Mouse (Mus musculus) ES-Bruce4 (cell line): Measurements from ENCODE around the gene Fmn2. TPM values are rescaled to one million over a fixed set of nuclear protein-coding genes. Genes with fewer than 3 reads are reported as not detected.

Experiments
- H3K27ac ChIP-seq: 2 replicates; pipeline ENCODE4 v1.5.1; 2012; ENCODE audit warnings: low read length, inconsistent platforms; ENCODE audit not compliant: insufficient read depth
- H3K27me3 ChIP-seq: 2 replicates; pipeline ENCODE4 v1.6.1; 2012; ENCODE audit warnings: mild to moderate bottlenecking, low read length, inconsistent platforms; ENCODE audit not compliant: control insufficient read depth, poor library complexity, insufficient read depth, severe bottlenecking
- H3K36me3 ChIP-seq: 2 replicates; pipeline ENCODE4 v1.6.1; 2012; ENCODE audit warnings: inconsistent platforms, mild to moderate bottlenecking, low read length, moderate library complexity; ENCODE audit not compliant: control insufficient read depth, poor library complexity, insufficient read depth, severe bottlenecking
- H3K4me1 ChIP-seq: one replicate; pipeline ENCODE4 v1.8.1; 2011; ENCODE audit warnings: low read length; ENCODE audit not compliant: control insufficient read depth, insufficient read depth
- H3K4me3 ChIP-seq: 2 replicates; pipeline ENCODE4 v1.5.1; 2011; ENCODE audit warnings: low read depth, mild to moderate bottlenecking, low read length
- H3K9ac ChIP-seq: 2 replicates; pipeline ENCODE4 v1.6.1; 2012; ENCODE audit warnings: low read depth, mild to moderate bottlenecking, inconsistent platforms; ENCODE audit not compliant: poor library complexity, severe bottlenecking
- H3K9me3 ChIP-seq: replicated peaks from 2 replicates; pipeline ENCODE4 v1.6.1; 2012; ENCODE audit warnings: mild to moderate bottlenecking, low read length, inconsistent platforms; ENCODE audit not compliant: control insufficient read depth, poor library complexity, insufficient read depth, severe bottlenecking
- CTCF ChIP-seq: IDR thresholded peaks from one replicate; pipeline ENCODE4 v1.8.1; 2011; ENCODE audit warnings: low read depth, low read length
- EP300 ChIP-seq: IDR thresholded peaks from 2 replicates; pipeline ENCODE4 v1.6.1; 2011; ENCODE audit warnings: low read depth, low read length; ENCODE audit not compliant: insufficient read depth
- POLR2A ChIP-seq: IDR thresholded peaks from one replicate; pipeline ENCODE4 v1.8.1; 2011; ENCODE audit warnings: low read length; ENCODE audit not compliant: insufficient read depth
- polyA plus RNA-seq: library from polyadenylated mRNA; stranded (reverse); fragments of >200 nt; gene quantifications from 2 replicates; pipeline ENCODE4 v1.2.4, GENCODE M21; 2011; ENCODE audit warnings: low read depth; ENCODE audit not compliant: missing spikeins, insufficient read depth, insufficient read length

The Fmn2 gene
- polyA plus RNA-seq, 1 experiment = 4.0 TPM

- Histone ChIP-seq H3K36me3 (no peaks in the 10 kb centered on the region), H3K9me3 (no peaks in the 10 kb centered on the region), H3K9ac (no peak overlapping the region), H3K4me1 (no peaks in the 10 kb centered on the region), H3K4me3 (no peak overlapping the region), H3K27ac (no peak overlapping the region), H3K27me3 (no peaks in the 10 kb centered on the region)
- no peak for TF ChIP-seq POLR2A
Observed at GRCm38 (mm10) chr1:174844786-174845185, 343.2 kb downstream of the Fmn2 start.

GRCm38 (mm10) chr1:174856188-174856587, 354.6 kb downstream of the Fmn2 start:
- Histone ChIP-seq H3K27me3 (no peaks in the 10 kb centered on the region), H3K4me3 (no peak overlapping the region), H3K9ac (no peak overlapping the region), H3K9me3 (no peaks in the 10 kb centered on the region), H3K4me1 (no peaks in the 10 kb centered on the region), H3K36me3 (no peaks in the 10 kb centered on the region), H3K27ac (no peak overlapping the region)
- no peak for TF ChIP-seq POLR2A
- no peak for TF ChIP-seq EP300
- TF ChIP-seq CTCF = no peak

GRCm38 (mm10) chr1:174860407-174861118, 358.9 kb downstream of the Fmn2 start:
- Histone ChIP-seq H3K36me3 (no peaks in the 10 kb centered on the region), H3K27ac (no peak overlapping the region), H3K9ac (no peak overlapping the region), H3K4me3 (no peak overlapping the region), H3K4me1 (no peaks in the 10 kb centered on the region), H3K27me3 (no peaks in the 10 kb centered on the region), H3K9me3 (no peaks in the 10 kb centered on the region)
- TF ChIP-seq CTCF (no peak), POLR2A (no peak), EP300 (no peak)

Other genes starting within 250 kb of the Fmn2 start
- not detected in 2 replicates for gene Olfr419, start 249.8 kb upstream of the Fmn2 start, polyA plus RNA-seq
- gene Mptx1, start 171.3 kb upstream of the Fmn2 start, polyA plus RNA-seq = not detected in 2 replicates
- gene Olfr417, start 136.7 kb upstream of the Fmn2 start, polyA plus RNA-seq = not detected in 2 replicates
- not detected in 2 replicates for gene Olfr248, start 110.8 kb upstream of the Fmn2 start, polyA plus RNA-seq
- not detected in 2 replicates for gene Olfr414, start 77.8 kb upstream of the Fmn2 start, polyA plus RNA-seq
- gene Olfr220, start 59.7 kb upstream of the Fmn2 start, polyA plus RNA-seq = not detected in 2 replicates